Mouse (Mus musculus): ENCODE results near the gene Rap1gap2. TPM values are rescaled to one million over a fixed set of nuclear protein-coding genes. Genes with fewer than 3 reads are reported as not detected.
"Not testable (repeated sequence)": the region's sequence is repeated elsewhere in the genome, so short reads cannot be mapped to it uniquely, and the experiment has no call there.

Rap1gap2 gene
- polyA plus RNA-seq, 1 experiment from 2014 or later, result 15.8 TPM

DNA sequence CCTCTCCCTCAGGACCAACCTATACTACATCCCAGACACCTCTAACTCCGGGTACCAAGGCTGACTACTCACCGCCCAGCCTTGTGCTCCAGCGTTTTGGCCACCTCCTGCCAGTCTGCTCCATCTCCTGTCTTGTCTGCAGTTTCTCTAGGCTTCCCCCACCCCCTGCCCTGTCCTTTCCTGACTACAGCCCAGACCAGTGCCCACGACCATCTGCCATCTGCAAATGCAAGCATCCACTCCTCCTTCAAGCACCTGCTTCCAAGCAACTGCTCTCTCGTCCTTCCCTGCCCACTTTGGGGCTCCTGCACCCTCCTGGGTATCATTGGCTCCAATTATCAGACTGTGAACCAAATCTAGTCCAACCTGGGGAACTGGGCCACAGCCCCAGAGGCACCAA is 24.3 kb downstream of the Rap1gap2 start:
- no peak for ATAC-seq (replicated peaks)
- 66% methylated on average over 5 of the region's 5 CpGs for WGBS
- no peaks in the 10 kb centered on the region for H3K9me3 ChIP-seq
- H3K4me1 ChIP-seq, result peaks cover 33% of the 10 kb centered on the region
- peaks cover 20% of the 10 kb centered on the region; the same call in 1 of the 2 replicates for H3K27me3 ChIP-seq (replicated peaks)
- H3K4me3 ChIP-seq, result no peak overlapping the region
- H3K27ac ChIP-seq, result no peak overlapping the region
- H3K9ac ChIP-seq, result no peak overlapping the region
- no peak overlapping the region for H3K4me2 ChIP-seq
- H3K36me3 ChIP-seq (replicated peaks), result no peaks in the 10 kb centered on the region

DNA sequence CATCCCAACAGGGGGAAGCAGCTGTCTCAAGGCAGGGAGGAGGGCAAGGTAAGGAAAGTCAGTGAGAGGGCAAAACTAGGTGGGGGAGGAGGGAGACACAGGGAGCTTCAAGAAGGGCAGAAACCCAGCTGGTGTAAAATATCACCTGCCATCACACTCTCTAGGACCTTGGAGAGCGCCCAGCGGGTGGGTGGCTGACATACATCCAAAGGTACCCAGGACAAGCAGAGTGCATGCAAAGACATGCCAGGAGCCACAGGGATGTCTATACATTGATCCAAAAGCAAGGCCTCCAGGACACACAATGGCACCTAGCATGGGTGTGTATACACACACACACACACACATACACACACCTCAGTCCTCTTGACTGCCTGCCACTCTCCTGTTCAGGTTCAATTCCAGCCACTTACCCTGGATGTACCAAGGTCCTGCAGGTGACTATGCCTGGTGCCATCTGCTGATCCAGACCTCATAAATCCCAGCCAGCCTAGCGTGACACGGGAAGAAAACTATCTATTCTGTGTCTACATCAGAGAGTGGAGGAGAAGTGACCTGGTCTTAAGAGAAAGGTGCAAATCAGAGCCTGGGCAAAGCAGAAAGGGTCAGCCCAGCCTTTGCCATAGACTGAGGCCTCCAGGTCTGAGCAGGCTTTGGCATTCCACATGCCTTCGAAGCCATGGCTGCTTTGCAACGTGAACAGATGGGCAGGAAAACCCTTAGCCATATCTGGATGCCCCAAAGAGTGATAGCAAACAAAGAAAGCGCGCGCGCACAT is 25.6 kb downstream of the Rap1gap2 start:
- H3K4me1 ChIP-seq, result peaks cover 26% of the 10 kb centered on the region
- peaks cover 15% of the 10 kb centered on the region; the same call in 1 of the 2 replicates for H3K27me3 ChIP-seq (replicated peaks)
- no peak overlapping the region for H3K4me3 ChIP-seq
- no peak overlapping the region for H3K27ac ChIP-seq
- WGBS, result 73% methylated on average over 10 of the region's 10 CpGs
- H3K4me2 ChIP-seq, result no peak overlapping the region
- ATAC-seq (replicated peaks), result no peak
- H3K9me3 ChIP-seq, result no peaks in the 10 kb centered on the region
- no peaks in the 10 kb centered on the region for H3K36me3 ChIP-seq (replicated peaks)
- no peak overlapping the region for H3K9ac ChIP-seq

DNA sequence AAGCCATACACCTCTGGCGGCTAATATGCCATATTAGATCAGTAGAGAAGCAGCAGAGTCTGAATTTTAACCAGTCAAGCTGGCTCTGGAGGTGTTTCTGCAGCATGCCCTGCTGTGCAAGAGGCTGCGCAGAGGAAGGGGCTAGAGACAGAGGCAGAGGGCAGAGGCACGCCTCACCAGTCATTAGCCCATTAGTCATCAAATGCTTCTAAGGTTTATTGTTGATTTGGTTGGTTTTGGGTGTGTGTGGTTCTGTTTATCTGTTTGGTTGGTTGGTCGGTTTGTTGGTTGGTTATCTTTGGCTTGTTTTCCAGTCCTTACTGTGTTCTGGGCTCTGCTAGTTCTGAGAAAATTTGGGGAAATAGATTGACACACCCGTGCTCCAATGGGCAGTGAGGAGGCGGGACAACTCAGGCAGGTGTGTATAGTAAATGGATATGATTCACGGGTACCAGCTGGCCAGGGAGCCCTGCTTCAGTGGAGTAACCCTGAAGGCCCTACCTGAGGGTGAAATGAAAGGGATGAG is 26.8 kb downstream of the Rap1gap2 start:
- peaks cover 8% of the 10 kb centered on the region; the same call in 1 of the 2 replicates for H3K27me3 ChIP-seq (replicated peaks)
- peaks cover 23% of the 10 kb centered on the region for H3K4me1 ChIP-seq
- no peak overlapping the region for H3K4me2 ChIP-seq
- WGBS, result 70% methylated on average over 7 of the region's 7 CpGs
- H3K9me3 ChIP-seq, result no peaks in the 10 kb centered on the region
- H3K9ac ChIP-seq, result no peak overlapping the region
- H3K4me3 ChIP-seq, result no peak overlapping the region
- no peaks in the 10 kb centered on the region for H3K36me3 ChIP-seq (replicated peaks)
- H3K27ac ChIP-seq, result no peak overlapping the region
- no peak for ATAC-seq (replicated peaks)

DNA sequence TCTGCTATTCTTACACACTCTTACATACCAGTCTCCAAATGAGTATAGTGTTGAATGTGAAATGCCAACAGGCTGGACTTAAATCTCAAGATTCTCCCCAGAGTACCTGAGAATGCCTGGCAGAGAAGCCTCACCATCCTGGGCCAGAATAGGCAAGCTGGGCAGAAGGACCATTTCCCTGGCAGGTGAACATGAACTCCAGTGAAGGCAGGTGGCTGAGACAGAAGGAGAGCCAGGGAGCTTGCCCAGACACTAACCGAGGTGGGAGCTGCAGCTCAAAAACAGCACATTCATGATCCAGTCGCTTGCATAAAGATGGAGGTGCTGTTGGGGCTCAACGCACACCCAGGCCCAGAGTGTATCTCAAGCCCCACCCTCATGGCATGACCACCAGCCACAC is 28.3 kb downstream of the Rap1gap2 start:
- Histone ChIP-seq H3K27me3 (replicated peaks) (no peaks in the 10 kb centered on the region), H3K9me3 (no peaks in the 10 kb centered on the region), H3K27ac (no peak overlapping the region), H3K4me1 (peaks cover 9% of the 10 kb centered on the region; the same call in 1 of the 2 replicates), H3K36me3 (replicated peaks) (no peaks in the 10 kb centered on the region), H3K4me3 (no peak overlapping the region), H3K4me2 (no peak overlapping the region), H3K9ac (no peak overlapping the region)
- WGBS, result 82% methylated on average over 3 of the region's 3 CpGs
- ATAC-seq (replicated peaks), result no peak

DNA sequence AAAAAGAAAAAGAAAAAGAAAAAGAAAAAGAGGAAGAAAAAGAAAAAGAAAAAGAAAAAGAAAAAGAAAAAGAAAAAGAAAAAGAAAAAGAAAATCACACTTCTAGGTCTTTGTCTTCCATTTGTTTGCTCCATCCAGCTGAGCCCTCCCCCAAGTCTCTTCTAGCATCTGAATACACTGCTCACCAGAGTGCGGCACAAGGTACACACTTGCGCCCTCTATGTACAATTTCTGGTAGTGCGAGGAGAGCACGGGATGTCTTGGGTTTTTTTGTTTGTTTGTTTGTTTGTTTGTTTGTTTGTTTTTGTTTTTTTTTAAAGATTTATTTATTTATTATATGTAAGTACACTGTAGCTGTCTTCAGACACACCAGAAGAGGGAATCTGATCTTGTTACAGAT is 29.4 kb downstream of the Rap1gap2 start:
- ATAC-seq (replicated peaks); H3K9me3 ChIP-seq; H3K9ac ChIP-seq; H3K36me3 ChIP-seq (replicated peaks); H3K27me3 ChIP-seq (replicated peaks); H3K27ac ChIP-seq; H3K4me3 ChIP-seq; H3K4me2 ChIP-seq; H3K4me1 ChIP-seq: not testable (repeated sequence)
- WGBS, result 60% methylated on average over 4 of the region's 4 CpGs

DNA sequence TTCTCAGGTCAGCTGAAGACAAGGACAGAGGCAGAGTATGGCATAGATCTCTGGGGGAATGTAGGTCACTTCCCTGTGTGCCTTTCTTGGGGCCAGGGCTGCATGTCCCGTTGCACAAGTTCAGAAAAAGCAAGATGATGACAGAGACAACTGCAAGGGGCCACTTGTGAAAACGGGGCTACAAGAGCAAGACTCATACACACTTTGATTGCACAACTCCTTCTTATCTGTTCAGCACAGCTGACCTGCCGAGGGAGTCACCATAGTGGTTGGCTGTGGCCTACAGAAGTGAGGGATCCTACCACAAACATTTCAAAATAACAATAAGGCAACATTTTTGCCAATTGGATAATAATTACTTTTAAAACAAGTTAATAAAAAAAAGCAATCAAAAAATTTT is 33.6 kb downstream of the Rap1gap2 start:
- Histone ChIP-seq H3K27ac (no peak overlapping the region), H3K4me2 (no peak overlapping the region), H3K27me3 (replicated peaks) (no peaks in the 10 kb centered on the region), H3K9ac (no peak overlapping the region), H3K36me3 (replicated peaks) (no peaks in the 10 kb centered on the region), H3K4me1 (peaks cover 6% of the 10 kb centered on the region), H3K4me3 (no peak overlapping the region), H3K9me3 (no peaks in the 10 kb centered on the region)
- WGBS, result 65% methylated on average over 3 of the region's 3 CpGs
- ATAC-seq (replicated peaks), result no peak

DNA sequence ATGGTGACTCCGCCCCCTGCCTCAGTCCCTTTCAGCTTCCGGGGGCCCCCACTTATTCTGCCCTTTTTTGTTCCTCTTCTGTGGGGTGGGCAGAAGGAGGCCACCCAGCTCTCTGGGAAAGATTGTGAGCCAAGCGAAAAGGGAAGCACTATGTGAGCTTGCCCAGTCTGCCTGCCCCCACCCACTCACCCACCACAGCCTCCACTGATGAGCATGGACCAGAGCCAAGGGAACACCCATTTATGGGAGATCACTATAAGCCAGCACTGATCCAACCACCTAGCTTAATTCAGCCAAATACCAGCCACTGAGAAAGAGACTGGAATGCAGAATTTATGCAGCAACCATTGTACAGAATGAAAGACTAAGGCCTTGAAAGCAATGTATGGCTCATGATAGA is 34.8 kb downstream of the Rap1gap2 start:
- no peaks in the 10 kb centered on the region for H3K36me3 ChIP-seq (replicated peaks)
- 72% methylated on average over 3 of the region's 3 CpGs for WGBS
- no peak for ATAC-seq (replicated peaks)
- H3K9me3 ChIP-seq, result no peaks in the 10 kb centered on the region
- H3K27ac ChIP-seq, result no peak overlapping the region
- H3K4me2 ChIP-seq, result no peak overlapping the region
- H3K27me3 ChIP-seq (replicated peaks), result no peaks in the 10 kb centered on the region
- H3K9ac ChIP-seq, result no peak overlapping the region
- peaks cover 6% of the 10 kb centered on the region for H3K4me1 ChIP-seq
- H3K4me3 ChIP-seq, result no peak overlapping the region

DNA sequence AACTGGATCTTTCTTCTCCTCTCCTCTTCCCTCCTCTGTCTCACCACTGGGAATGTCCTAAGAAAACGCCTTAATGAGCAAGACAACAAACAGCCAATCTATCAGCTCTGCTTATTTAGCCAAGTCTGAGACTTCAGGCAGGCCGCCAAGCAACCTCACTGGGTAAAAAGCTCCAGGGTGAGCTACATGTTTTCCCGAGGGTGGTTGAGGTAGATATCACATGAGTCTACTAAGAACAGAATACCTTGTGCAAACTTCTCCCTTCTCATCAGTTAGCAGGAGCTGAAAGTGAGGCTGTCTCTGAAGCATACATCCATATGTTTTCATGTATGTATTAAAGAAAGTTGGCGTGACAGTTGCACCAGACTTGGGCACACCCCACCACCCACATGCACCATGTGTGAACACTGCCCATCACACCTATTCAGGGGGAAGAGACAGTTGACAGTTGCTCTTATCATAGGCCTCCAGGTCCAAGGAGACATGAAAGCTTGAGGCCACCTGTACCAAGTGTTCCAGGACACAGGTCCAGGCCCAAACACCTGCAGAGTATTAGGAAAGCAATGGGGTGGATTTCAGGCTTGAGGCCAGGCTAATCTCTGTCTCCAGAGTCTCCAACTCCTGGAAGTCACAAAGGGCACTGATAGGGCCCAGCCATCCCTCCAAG is 35.8 kb downstream of the Rap1gap2 start:
- no peaks in the 10 kb centered on the region for H3K27me3 ChIP-seq (replicated peaks)
- peaks cover 6% of the 10 kb centered on the region for H3K4me1 ChIP-seq
- no peaks in the 10 kb centered on the region for H3K36me3 ChIP-seq (replicated peaks)
- H3K27ac ChIP-seq, result no peak overlapping the region
- WGBS, result 88% methylated on average over 4 of the region's 4 CpGs
- H3K9me3 ChIP-seq, result no peaks in the 10 kb centered on the region
- no peak overlapping the region for H3K9ac ChIP-seq
- no peak overlapping the region for H3K4me3 ChIP-seq
- H3K4me2 ChIP-seq, result no peak overlapping the region
- ATAC-seq (replicated peaks), result no peak

DNA sequence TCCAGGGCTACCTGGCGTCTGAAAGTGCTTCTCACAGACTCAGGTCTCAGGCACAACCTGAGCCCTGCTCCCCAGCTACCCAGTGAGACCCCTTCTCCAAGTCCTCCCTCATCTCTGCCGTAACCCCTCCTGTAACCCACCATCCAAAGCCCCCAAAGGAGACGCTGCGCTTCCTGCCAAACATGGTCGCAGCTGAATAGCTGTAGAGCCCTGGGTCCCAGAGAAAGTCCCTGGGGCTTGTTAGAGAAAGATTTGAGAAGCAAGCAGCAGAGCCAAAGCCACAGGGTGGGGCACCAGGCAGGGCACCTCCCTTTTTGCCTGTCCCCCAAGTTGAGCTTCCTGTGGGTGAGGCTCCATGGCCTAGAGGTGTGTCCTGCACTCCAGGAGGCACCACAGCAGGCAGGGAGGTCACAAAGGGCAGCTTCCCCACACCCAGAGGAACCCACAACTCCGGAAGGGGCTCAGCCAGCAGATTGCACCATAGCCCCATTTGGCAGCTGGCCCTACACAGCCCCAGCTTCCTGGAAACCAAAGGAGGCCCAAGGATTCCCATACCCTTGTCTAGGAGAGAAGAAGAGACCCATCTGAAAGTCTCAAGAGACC is 38.2 kb downstream of the Rap1gap2 start:
- no peak for ATAC-seq (replicated peaks)
- Histone ChIP-seq H3K4me3 (no peak overlapping the region), H3K27ac (no peak overlapping the region), H3K36me3 (replicated peaks) (no peaks in the 10 kb centered on the region), H3K9me3 (no peaks in the 10 kb centered on the region), H3K27me3 (replicated peaks) (no peaks in the 10 kb centered on the region), H3K4me2 (no peak overlapping the region), H3K4me1 (peaks cover 6% of the 10 kb centered on the region), H3K9ac (no peak overlapping the region)
- 74% methylated on average over 6 of the region's 6 CpGs for WGBS

DNA sequence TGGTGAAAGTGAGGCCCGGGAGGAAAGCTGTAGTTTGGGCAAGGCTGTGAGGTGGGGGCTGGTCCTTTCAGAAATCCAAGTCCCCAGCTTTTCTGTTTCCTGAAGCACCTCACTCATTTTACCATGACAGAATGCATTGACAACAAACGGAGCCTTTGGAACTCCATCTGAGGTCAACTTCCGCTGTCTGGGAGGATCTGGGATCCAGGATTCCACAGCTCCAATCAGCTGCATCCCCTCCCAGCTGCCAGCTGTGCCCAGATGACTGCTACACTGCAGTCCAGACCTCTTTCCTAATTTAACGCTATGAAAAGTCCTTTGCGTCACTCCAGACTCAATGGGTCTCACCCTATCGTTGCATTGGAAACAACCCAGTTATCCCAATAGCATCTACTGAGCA is 41.0 kb downstream of the Rap1gap2 start:
- no peak for ATAC-seq (replicated peaks)
- WGBS, result 74% methylated on average over 6 of the region's 6 CpGs
- no peaks in the 10 kb centered on the region for H3K36me3 ChIP-seq (replicated peaks)
- H3K4me1 ChIP-seq, result peaks cover 6% of the 10 kb centered on the region
- no peaks in the 10 kb centered on the region for H3K9me3 ChIP-seq
- H3K4me3 ChIP-seq, result no peak overlapping the region
- no peaks in the 10 kb centered on the region for H3K27me3 ChIP-seq (replicated peaks)
- H3K9ac ChIP-seq, result no peak overlapping the region
- no peak overlapping the region for H3K27ac ChIP-seq
- no peak overlapping the region for H3K4me2 ChIP-seq

DNA sequence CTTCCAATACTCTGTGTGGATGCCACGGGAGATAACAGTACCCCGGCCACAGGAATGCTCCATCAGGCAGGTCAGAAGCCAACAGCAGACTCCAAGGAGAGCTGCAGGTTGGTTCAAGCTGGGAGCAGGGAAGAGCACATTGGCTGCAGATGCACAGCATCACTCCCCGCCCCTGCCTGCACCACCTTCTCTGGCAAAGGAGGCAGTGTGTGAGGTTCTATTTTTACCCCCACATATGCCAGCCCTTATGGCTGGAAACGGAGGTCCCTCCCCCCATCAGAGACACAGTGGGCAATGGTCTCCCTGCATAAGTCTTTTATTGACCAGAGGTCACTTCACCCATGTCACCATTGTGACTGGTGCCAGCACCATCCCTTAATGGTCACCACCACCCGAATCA is 42.3 kb downstream of the Rap1gap2 start:
- Histone ChIP-seq H3K4me2 (no peak overlapping the region), H3K9me3 (no peaks in the 10 kb centered on the region), H3K27ac (no peak overlapping the region), H3K4me3 (no peak overlapping the region), H3K27me3 (replicated peaks) (no peaks in the 10 kb centered on the region), H3K4me1 (no peaks in the 10 kb centered on the region), H3K36me3 (replicated peaks) (no peaks in the 10 kb centered on the region), H3K9ac (no peak overlapping the region)
- no peak for ATAC-seq (replicated peaks)
- WGBS, result 82% methylated on average over 5 of the region's 5 CpGs

DNA sequence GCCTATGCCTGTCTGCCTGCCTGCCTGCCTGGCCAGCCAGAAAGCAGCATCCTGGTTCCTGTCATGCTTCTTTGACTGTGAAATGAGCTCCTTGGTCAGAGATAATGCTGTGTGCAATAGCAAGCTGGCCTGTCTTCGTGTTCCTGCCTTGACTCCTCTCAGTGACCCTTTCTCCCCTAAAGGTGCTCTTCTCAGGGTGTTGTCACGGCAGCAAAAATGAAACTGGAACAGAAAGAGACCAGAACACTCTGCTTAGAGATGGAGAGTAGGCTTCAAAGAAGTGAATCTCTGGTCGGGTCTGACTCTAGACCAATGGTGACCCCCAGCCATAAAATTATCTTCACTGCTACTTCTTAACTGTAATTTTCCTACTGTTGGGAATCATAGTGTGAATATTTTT is 42.7 kb downstream of the Rap1gap2 start:
- Histone ChIP-seq H3K9ac (no peak overlapping the region), H3K4me1 (no peaks in the 10 kb centered on the region), H3K4me2 (no peak overlapping the region), H3K27me3 (replicated peaks) (no peaks in the 10 kb centered on the region), H3K36me3 (replicated peaks) (no peaks in the 10 kb centered on the region), H3K27ac (no peak overlapping the region), H3K4me3 (no peak overlapping the region), H3K9me3 (no peaks in the 10 kb centered on the region)
- ATAC-seq (replicated peaks), result no peak
- WGBS, result 74% methylated on average over 3 of the region's 3 CpGs

All from midbrain, embryonic 15.5 days (tissue).